In genomic region chr4:132946047-132947001, GRCm38 (mm10) we compare ENCODE assay signal across 8 mouse cellular contexts. TPM values are rescaled to one million over a fixed set of nuclear protein-coding genes. Genes with fewer than 3 reads are reported as not detected.
A peak's percentile ranks its signal among the peaks of the same experiment; 100 is the strongest.
DNase-seq lines count a peak whose midpoint lies in the region; ATAC-seq and TF ChIP-seq lines count a peak whose summit lies in the region.

No protein-coding gene starts in this region.

- peak overlapping the region; percentile 57 for H3K4me2 ChIP-seq in heart, embryonic 11.5 days
- peak overlapping the region; percentile 46 for H3K4me2 ChIP-seq in kidney, embryonic 14.5 days (replicated peaks; ENCODE audit: low read depth, low read length)
- H3K4me2 ChIP-seq in liver, postnatal 0 days (ENCODE audit: low read depth, low read length) = peak overlapping the region; percentile 64
- peak overlapping the region; percentile 40 for H3K4me2 ChIP-seq in neural tube, embryonic 14.5 days (ENCODE audit: low read depth, low read length)

- peaks cover 9% of the 10 kb centered on the region for H3K27me3 ChIP-seq in embryonic facial prominence, embryonic 10.5 days (replicated peaks; ENCODE audit: low read depth, poor library complexity, severe bottlenecking)
- no peaks in the 10 kb centered on the region for H3K27me3 ChIP-seq in heart, embryonic 11.5 days (ENCODE audit: control insufficient read depth, insufficient read depth, low read length)
- H3K27me3 ChIP-seq in kidney, embryonic 14.5 days (ENCODE audit: control insufficient read depth, insufficient read depth, low read length) = no peaks in the 10 kb centered on the region
- no peaks in the 10 kb centered on the region for H3K27me3 ChIP-seq in liver, postnatal 0 days (ENCODE audit: insufficient read depth, low read length)
- no peaks in the 10 kb centered on the region for H3K27me3 ChIP-seq in neural tube, embryonic 14.5 days (ENCODE audit: control insufficient read depth, insufficient read depth, low read length)

- no peak for TF ChIP-seq EP300 in liver, postnatal 0 days (IDR thresholded peaks at IDR 0.05; ENCODE audit: low read depth)

- H3K27ac ChIP-seq in embryonic facial prominence, embryonic 10.5 days (replicated peaks) = peak overlapping the region; percentile 85
- H3K27ac ChIP-seq in heart, embryonic 11.5 days (ENCODE audit: low read depth, low read length) = peak overlapping the region; percentile 85
- peak overlapping the region; percentile 73 for H3K27ac ChIP-seq in kidney, embryonic 14.5 days (ENCODE audit: low read depth, low read length)
- peak overlapping the region; percentile 86 for H3K27ac ChIP-seq in liver, postnatal 0 days (ENCODE audit: low read depth)
- H3K27ac ChIP-seq in neural tube, embryonic 14.5 days (ENCODE audit: low read depth, low read length) = peak overlapping the region; percentile 58; the same call in 1 of the 2 replicates

- DNase-seq in 416B (ENCODE audit: low read depth) = peak; percentile 86
- DNase-seq in embryonic facial prominence, embryonic 10.5 days (ENCODE audit: low spot score) = peak; percentile 74
- DNase-seq in liver, postnatal 0 days = peak; percentile 69
- peak; percentile 89 for DNase-seq in thymus, postnatal 14 days

- WGBS in embryonic facial prominence, embryonic 10.5 days = 13% methylated on average over 27 of the region's 27 CpGs
- WGBS in heart, embryonic 11.5 days (ENCODE audit: insufficient replicate concordance) = 18% methylated on average over 27 of the region's 27 CpGs
- 13% methylated on average over 27 of the region's 27 CpGs for WGBS in kidney, embryonic 14.5 days
- 18% methylated on average over 27 of the region's 27 CpGs for WGBS in liver, postnatal 0 days (ENCODE audit: insufficient replicate concordance)
- 21% methylated on average over 27 of the region's 27 CpGs for WGBS in neural tube, embryonic 14.5 days

- H3K36me3 ChIP-seq in embryonic facial prominence, embryonic 10.5 days (replicated peaks) = no peaks in the 10 kb centered on the region
- H3K36me3 ChIP-seq in heart, embryonic 11.5 days (ENCODE audit: control insufficient read depth, insufficient read depth, low read length) = no peaks in the 10 kb centered on the region
- H3K36me3 ChIP-seq in kidney, embryonic 14.5 days (ENCODE audit: control insufficient read depth, insufficient read depth, low read length) = no peaks in the 10 kb centered on the region
- H3K36me3 ChIP-seq in liver, postnatal 0 days (replicated peaks; ENCODE audit: insufficient read depth, low read length) = no peaks in the 10 kb centered on the region
- H3K36me3 ChIP-seq in neural tube, embryonic 14.5 days (ENCODE audit: control insufficient read depth, insufficient read depth, low read length) = no peaks in the 10 kb centered on the region

- H3K9ac ChIP-seq in heart, embryonic 11.5 days (ENCODE audit: low read depth, low read length) = peak overlapping the region; percentile 69
- peak overlapping the region; percentile 47 for H3K9ac ChIP-seq in kidney, embryonic 14.5 days (ENCODE audit: low read depth, low read length)
- peak overlapping the region; percentile 50 for H3K9ac ChIP-seq in liver, postnatal 0 days (replicated peaks)
- peak overlapping the region; percentile 25; the same call in 1 of the 2 replicates for H3K9ac ChIP-seq in neural tube, embryonic 14.5 days (replicated peaks; ENCODE audit: low read depth, low read length)

- TF ChIP-seq CTCF in liver, postnatal 0 days (IDR thresholded peaks at IDR 0.05; ENCODE audit: low read depth) = no peak

- H3K4me1 ChIP-seq in embryonic facial prominence, embryonic 10.5 days = peaks cover 46% of the 10 kb centered on the region
- peaks cover 34% of the 10 kb centered on the region for H3K4me1 ChIP-seq in heart, embryonic 11.5 days (ENCODE audit: control insufficient read depth, insufficient read depth, low read length)
- peaks cover 18% of the 10 kb centered on the region for H3K4me1 ChIP-seq in kidney, embryonic 14.5 days (ENCODE audit: control insufficient read depth, insufficient read depth, low read length)
- H3K4me1 ChIP-seq in liver, postnatal 0 days (ENCODE audit: insufficient read depth) = peaks cover 35% of the 10 kb centered on the region
- peaks cover 11% of the 10 kb centered on the region for H3K4me1 ChIP-seq in neural tube, embryonic 14.5 days (ENCODE audit: control insufficient read depth, insufficient read depth, low read length)

- peak overlapping the region; percentile 45 for H3K4me3 ChIP-seq in embryonic facial prominence, embryonic 10.5 days
- peak overlapping the region; percentile 4 for H3K4me3 ChIP-seq in heart, embryonic 11.5 days (ENCODE audit: low read depth, low read length)
- H3K4me3 ChIP-seq in kidney, embryonic 14.5 days (ENCODE audit: low read length) = peak overlapping the region; percentile 21
- H3K4me3 ChIP-seq in liver, postnatal 0 days (ENCODE audit: low read depth, low read length) = peak overlapping the region; percentile 29; the same call in 1 of the 2 replicates
- H3K4me3 ChIP-seq in neural tube, embryonic 14.5 days (ENCODE audit: low read depth, low read length) = no peak overlapping the region; the same call in 1 of the 2 replicates

- no peaks in the 10 kb centered on the region for H3K9me3 ChIP-seq in embryonic facial prominence, embryonic 10.5 days
- H3K9me3 ChIP-seq in heart, embryonic 11.5 days (replicated peaks; ENCODE audit: control insufficient read depth, low read length) = no peaks in the 10 kb centered on the region
- no peaks in the 10 kb centered on the region for H3K9me3 ChIP-seq in kidney, embryonic 14.5 days (ENCODE audit: control insufficient read depth, low read length)
- H3K9me3 ChIP-seq in liver, postnatal 0 days (ENCODE audit: low read length) = no peaks in the 10 kb centered on the region
- no peaks in the 10 kb centered on the region for H3K9me3 ChIP-seq in neural tube, embryonic 14.5 days (ENCODE audit: control insufficient read depth, low read length)

- ATAC-seq in activated CD4-positive, CD25-positive, alpha-beta regulatory T cell, adult 4 months = peak; percentile 37
- peak; percentile 53; the same call in 1 of the 2 replicates for ATAC-seq in heart, embryonic 11.5 days (replicated peaks; ENCODE audit: insufficient number of reproducible peaks, low FRiP score, low TSS enrichment)
- ATAC-seq in kidney, embryonic 14.5 days (ENCODE audit: low FRiP score, low TSS enrichment) = peak; percentile 65
- peak; percentile 58 for ATAC-seq in liver, postnatal 0 days
- peak; percentile 25; the same call in 1 of the 2 replicates for ATAC-seq in neural tube, embryonic 14.5 days (ENCODE audit: low read depth)

RNA-seq across cellular contexts. Expression of gene Fam76a, which starts 24.0 kb away (rescaled TPM):
- polyA plus RNA-seq in activated CD4-positive, CD25-positive, alpha-beta regulatory T cell, adult 4 months (2017; shearing (Covaris generic)) = 10 to 100 TPM; 17.3 to 19.3 TPM
- polyA plus RNA-seq in embryonic facial prominence, embryonic 10.5 days (2016; fragmentation: Nextera tagmentation; extraction: Ambion mirVana) = 31.0 and 32.1 TPM in 2 replicates
- 31.2 and 33.4 TPM in 2 replicates for polyA plus RNA-seq in heart, embryonic 11.5 days (2014; fragmentation: Nextera tagmentation; extraction: Ambion mirVana)
- polyA plus RNA-seq in kidney, embryonic 14.5 days (2014; fragmentation: Nextera tagmentation; extraction: Ambion mirVana) = 27.2 and 43.3 TPM in 2 replicates
- polyA plus RNA-seq in liver, postnatal 0 days (2015; fragmentation: Nextera tagmentation; extraction: Ambion mirVana) = 21.7 and 22.5 TPM in 2 replicates
- 31.4 and 32.1 TPM in 2 replicates for polyA plus RNA-seq in neural tube, embryonic 14.5 days (2014; fragmentation: Nextera tagmentation; extraction: Ambion mirVana)

RNA-seq across cellular contexts. Expression of gene Fgr, which starts 27.6 kb away (rescaled TPM):
- polyA plus RNA-seq in activated CD4-positive, CD25-positive, alpha-beta regulatory T cell, adult 4 months (2017; shearing (Covaris generic)) = 1 to 10 TPM; 4.2 TPM
- polyA plus RNA-seq in embryonic facial prominence, embryonic 10.5 days (2016; fragmentation: Nextera tagmentation; extraction: Ambion mirVana) = 0.16 and 0.21 TPM in 2 replicates
- polyA plus RNA-seq in heart, embryonic 11.5 days (2014; fragmentation: Nextera tagmentation; extraction: Ambion mirVana) = 0.40 and 0.63 TPM in 2 replicates
- 0.23 and 0.45 TPM in 2 replicates for polyA plus RNA-seq in kidney, embryonic 14.5 days (2014; fragmentation: Nextera tagmentation; extraction: Ambion mirVana)
- polyA plus RNA-seq in liver, postnatal 0 days (2015; fragmentation: Nextera tagmentation; extraction: Ambion mirVana) = 3.8 and 4.0 TPM in 2 replicates
- polyA plus RNA-seq in neural tube, embryonic 14.5 days (2014; fragmentation: Nextera tagmentation; extraction: Ambion mirVana) = not detected in 2 replicates
